Mouse (Mus musculus) MEL (cell line): ENCODE measurements around the gene H2-Eb1. TPM values are rescaled to one million over a fixed set of nuclear protein-coding genes. Genes with fewer than 3 reads are reported as not detected.

Experiments used
- DNase-seq: peaks from one replicate; pipeline ENCODE4 v3.0.0; 2011; ENCODE audit warnings: low read depth, low spot score
- H3K27ac ChIP-seq: 2 replicates; pipeline ENCODE4 v1.5.1; 2012; ENCODE audit warnings: low read depth, mild to moderate bottlenecking, control low read depth, low read length, moderate library complexity; ENCODE audit not compliant: control insufficient read depth
- H3K27me3 ChIP-seq, 2 experiments: fragments of 150-350 bp in 1 of 2; sonication (generic) in 1 of 2; 2 replicates each; pipeline ENCODE4 v1.6.1; 2012; ENCODE audit warnings: low read length in 2 of 2, mild to moderate bottlenecking in 2 of 2, improper control_type of control experiment in 1 of 2, moderate library complexity in 1 of 2; ENCODE audit not compliant: insufficient read depth in 2 of 2, control insufficient read depth in 1 of 2
- H3K36me3 ChIP-seq, 2 experiments: 2 replicates each; pipeline ENCODE4 v1.6.1; 2012 to 2014; ENCODE audit warnings: low read length in 2 of 2, improper control_type of control experiment in 1 of 2, inconsistent platforms in 1 of 2, mild to moderate bottlenecking in 1 of 2; ENCODE audit not compliant: insufficient read depth in 2 of 2, control insufficient read depth in 1 of 2
- H3K4me1 ChIP-seq, 2 experiments: fragments of 150-350 bp in 1 of 2; sonication (generic) in 1 of 2; 2 replicates each; pipeline ENCODE4 v1.6.1; 2012; ENCODE audit warnings: low read length in 2 of 2, improper control_type of control experiment in 1 of 2, mild to moderate bottlenecking in 1 of 2; ENCODE audit not compliant: insufficient read depth in 2 of 2, control insufficient read depth in 1 of 2
- H3K4me3 ChIP-seq, 2 experiments: fragments of 150-350 bp in 1 of 2; sonication (generic) in 1 of 2; 2 replicates each; pipeline ENCODE4 v1.5.1; 2012; ENCODE audit warnings: low read depth in 2 of 2, low read length in 2 of 2, mild to moderate bottlenecking in 2 of 2, moderate library complexity in 2 of 2, control low read depth in 1 of 2, improper control_type of control experiment in 1 of 2; ENCODE audit not compliant: control insufficient read depth in 1 of 2, insufficient read depth in 1 of 2
- H3K79me2 ChIP-seq: 2 replicates; pipeline ENCODE4 v1.6.1; 2012; ENCODE audit warnings: mild to moderate bottlenecking, low read length, moderate library complexity; ENCODE audit not compliant: control insufficient read depth, poor library complexity, insufficient read depth
- H3K9ac ChIP-seq: 2 replicates; pipeline ENCODE4 v1.6.1; 2012; ENCODE audit warnings: low read depth, mild to moderate bottlenecking, control low read depth, low read length, moderate library complexity; ENCODE audit not compliant: control insufficient read depth, poor library complexity, severe bottlenecking
- H3K9me3 ChIP-seq: fragments of 150-350 bp; sonication (generic); replicated peaks from 2 replicates; pipeline ENCODE4 v1.6.1; 2012; ENCODE audit warnings: mild to moderate bottlenecking, low read length, improper control_type of control experiment, moderate library complexity; ENCODE audit not compliant: insufficient read depth
- BHLHE40 ChIP-seq: IDR thresholded peaks from 2 replicates; pipeline ENCODE4 v1.6.1; 2012; ENCODE audit warnings: low read depth, mild to moderate bottlenecking, inconsistent platforms, low read length, improper control_type of control experiment, borderline replicate concordance
- CHD2 ChIP-seq: IDR thresholded peaks from 2 replicates; pipeline ENCODE4 v1.6.1; 2011; ENCODE audit warnings: low read length, improper control_type of control experiment
- CTCF ChIP-seq, 3 experiments: IDR thresholded peaks in 2 of 3; conservative IDR thresholded peaks in 1 of 3; 2 replicates each; pipeline ENCODE4 v1.5.1; 2011 to 2012; ENCODE audit warnings: low read length in 3 of 3, low read depth in 2 of 3, mild to moderate bottlenecking in 2 of 3, improper control_type of control experiment in 1 of 3, inconsistent platforms in 1 of 3, mixed read lengths in 1 of 3, moderate library complexity in 1 of 3; ENCODE audit not compliant: control insufficient read depth in 1 of 3, insufficient read depth in 1 of 3, poor library complexity in 1 of 3, severe bottlenecking in 1 of 3
- EP300 ChIP-seq, 2 experiments: IDR thresholded peaks; 2 replicates each; pipeline ENCODE4 v1.6.1; 2011; ENCODE audit warnings: improper control_type of control experiment in 2 of 2, low read length in 2 of 2, low read depth in 1 of 2, mild to moderate bottlenecking in 1 of 2
- GABPA ChIP-seq: IDR thresholded peaks from 2 replicates; pipeline ENCODE4 v1.6.1; 2012; ENCODE audit warnings: low read depth, mild to moderate bottlenecking, inconsistent platforms, low read length, improper control_type of control experiment, moderate library complexity
- GATA1 ChIP-seq: IDR thresholded peaks from 2 replicates; pipeline ENCODE4 v1.6.1; 2011; ENCODE audit warnings: low read depth, low read length, improper control_type of control experiment
- JUND ChIP-seq: IDR thresholded peaks from 2 replicates; pipeline ENCODE4 v1.6.1; 2011; ENCODE audit warnings: low read depth, mild to moderate bottlenecking, improper control_type of control experiment, low read length
- KAT2A ChIP-seq: conservative IDR thresholded peaks from 2 replicates; pipeline ENCODE4 v1.6.1; 2012; ENCODE audit warnings: low read depth, low read length, improper control_type of control experiment, inconsistent platforms
- MAFK ChIP-seq: IDR thresholded peaks from 2 replicates; pipeline ENCODE4 v1.6.1; 2011; ENCODE audit warnings: low read depth, mild to moderate bottlenecking, low read length, improper control_type of control experiment, borderline replicate concordance
- MAX ChIP-seq: IDR thresholded peaks from 2 replicates; pipeline ENCODE4 v1.6.1; 2011; ENCODE audit warnings: low read length, improper control_type of control experiment
- MAZ ChIP-seq: IDR thresholded peaks from 2 replicates; pipeline ENCODE4 v1.6.1; 2012; ENCODE audit warnings: low read depth, mild to moderate bottlenecking, inconsistent platforms, low read length, improper control_type of control experiment
- MEF2A ChIP-seq: IDR thresholded peaks from 2 replicates; pipeline ENCODE4 v1.6.1; 2014; ENCODE audit warnings: low read depth, mild to moderate bottlenecking, inconsistent platforms, low read length, improper control_type of control experiment; ENCODE audit not compliant: poor library complexity, insufficient replicate concordance, severe bottlenecking; ENCODE audit errors: extremely low read depth
- MXI1 ChIP-seq: IDR thresholded peaks from 2 replicates; pipeline ENCODE4 v1.6.1; 2011; ENCODE audit warnings: mild to moderate bottlenecking, low read depth, low read length, improper control_type of control experiment
- MYB ChIP-seq: IDR thresholded peaks from 2 replicates; pipeline ENCODE4 v1.6.1; 2011; ENCODE audit warnings: mild to moderate bottlenecking, low read depth, low read length, improper control_type of control experiment
- MYC ChIP-seq: IDR thresholded peaks from 2 replicates; pipeline ENCODE4 v1.6.1; 2011; ENCODE audit warnings: low read depth, mild to moderate bottlenecking, low read length, improper control_type of control experiment, moderate library complexity
- NELFE ChIP-seq: IDR thresholded peaks from 2 replicates; pipeline ENCODE4 v1.6.1; 2011; ENCODE audit warnings: low read depth, low read length, improper control_type of control experiment
- POLR2A ChIP-seq, 2 experiments: IDR thresholded peaks; 2 replicates each; pipeline ENCODE4 v1.6.1; 2011 to 2012; ENCODE audit warnings: low read length in 2 of 2, mild to moderate bottlenecking in 2 of 2, control low read depth in 1 of 2, improper control_type of control experiment in 1 of 2, low read depth in 1 of 2, moderate library complexity in 1 of 2; ENCODE audit not compliant: control insufficient read depth in 1 of 2, insufficient read depth in 1 of 2, poor library complexity in 1 of 2
- POLR2AphosphoS2 ChIP-seq: IDR thresholded peaks from 2 replicates; pipeline ENCODE4 v1.6.1; 2011; ENCODE audit warnings: low read length, improper control_type of control experiment
- RCOR1 ChIP-seq: IDR thresholded peaks from 2 replicates; pipeline ENCODE4 v1.6.1; 2012; ENCODE audit warnings: low read depth, mild to moderate bottlenecking, inconsistent platforms, low read length, improper control_type of control experiment
- SIN3A ChIP-seq: IDR thresholded peaks from 2 replicates; pipeline ENCODE4 v1.6.1; 2012; ENCODE audit warnings: low read length, improper control_type of control experiment, inconsistent platforms
- TAL1 ChIP-seq: IDR thresholded peaks from 2 replicates; pipeline ENCODE4 v1.6.1; 2012; ENCODE audit warnings: mild to moderate bottlenecking, inconsistent platforms, low read length, moderate library complexity, mixed read lengths
- TCF12 ChIP-seq: IDR thresholded peaks from 2 replicates; pipeline ENCODE4 v1.6.1; 2014; ENCODE audit warnings: low read depth, mild to moderate bottlenecking, inconsistent platforms, low read length, improper control_type of control experiment, moderate library complexity
- USF1 ChIP-seq: IDR thresholded peaks from 2 replicates; pipeline ENCODE4 v1.6.1; 2014; ENCODE audit warnings: low read depth, mild to moderate bottlenecking, inconsistent platforms, low read length, improper control_type of control experiment, moderate library complexity
- USF2 ChIP-seq, 2 experiments: IDR thresholded peaks; 2 replicates each; pipeline ENCODE4 v1.6.1; 2011 to 2012; ENCODE audit warnings: improper control_type of control experiment in 2 of 2, low read length in 2 of 2, borderline replicate concordance in 1 of 2, inconsistent platforms in 1 of 2, low read depth in 1 of 2, mild to moderate bottlenecking in 1 of 2; ENCODE audit not compliant: insufficient read depth in 1 of 2
- ZC3H11A ChIP-seq: IDR thresholded peaks from 2 replicates; pipeline ENCODE4 v1.6.1; 2012; ENCODE audit warnings: low read depth, mild to moderate bottlenecking, inconsistent platforms, low read length, improper control_type of control experiment
- ZKSCAN1 ChIP-seq: IDR thresholded peaks from 2 replicates; pipeline ENCODE4 v1.6.1; 2012; ENCODE audit warnings: low read depth, mild to moderate bottlenecking, inconsistent platforms, low read length, improper control_type of control experiment, moderate library complexity
- ZNF384 ChIP-seq: IDR thresholded peaks from 2 replicates; pipeline ENCODE4 v1.6.1; 2012; ENCODE audit warnings: low read depth, mild to moderate bottlenecking, inconsistent platforms, low read length, improper control_type of control experiment
- polyA plus RNA-seq, 2 experiments: library from polyadenylated mRNA; stranded (reverse) in 1 of 2; unstranded in 1 of 2; fragments of >175 nt in 1 of 2; fragments of >200 nt in 1 of 2; gene quantifications; 2 replicates each; pipeline versions ENCODE4 v1.2.1 to v1.2.4; 2012; ENCODE audit warnings: low replicate concordance in 2 of 2, low read depth in 1 of 2; ENCODE audit not compliant: insufficient read length in 2 of 2, insufficient read depth in 1 of 2, missing spikeins in 1 of 2
- total RNA-seq: library from RNA; depleted of rRNA; stranded (reverse); fragments of 300-350 nt; gene quantifications from 2 replicates; pipeline ENCODE4 v1.2.3, GENCODE M21; 2012

H2-Eb1 gene
- total and polyA plus RNA-seq, 3 experiments: 0.07 to 0.15 TPM; not detected in 1

- Histone ChIP-seq H3K4me1 (no peaks in the 10 kb centered on the region; a peak in 1 of 4 replicates), H3K36me3 (no peaks in the 10 kb centered on the region), H3K9ac (no peak overlapping the region), H3K79me2 (no peaks in the 10 kb centered on the region), H3K27ac (no peak overlapping the region), H3K4me3 (no peak overlapping the region), H3K9me3 (no peaks in the 10 kb centered on the region), H3K27me3 (no peaks in the 10 kb centered on the region)
- DNase-seq: no peak
- TF ChIP-seq NELFE: no peak
- no peak for TF ChIP-seq ZC3H11A
- TF ChIP-seq RCOR1: no peak
These were observed 2.5 kb downstream of the H2-Eb1 start for GRCm38 (mm10) chr17:34308161-34308560.

DNA sequence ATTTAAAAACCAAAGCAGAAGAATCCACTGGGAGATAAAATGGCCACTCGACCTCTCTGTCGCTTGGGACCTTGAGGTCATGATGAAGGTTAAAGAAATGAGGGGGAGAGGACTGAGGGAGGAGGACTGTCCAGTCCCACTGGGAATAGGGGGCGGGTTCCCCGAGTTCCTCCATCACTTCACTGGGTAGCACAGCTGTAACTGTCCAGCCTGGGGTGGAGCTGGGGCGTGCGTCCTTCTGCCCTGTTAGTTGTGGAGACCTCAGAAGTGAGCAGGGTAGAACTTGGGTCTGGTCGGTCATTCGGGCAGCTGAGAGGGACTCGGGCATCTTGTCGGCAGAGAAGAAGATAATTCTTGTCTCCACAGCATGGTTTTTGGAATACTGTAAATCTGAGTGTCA lies 3.6 kb downstream of the H2-Eb1 start:
- Histone ChIP-seq H3K9ac (no peak overlapping the region), H3K4me3 (no peak overlapping the region)

DNA sequence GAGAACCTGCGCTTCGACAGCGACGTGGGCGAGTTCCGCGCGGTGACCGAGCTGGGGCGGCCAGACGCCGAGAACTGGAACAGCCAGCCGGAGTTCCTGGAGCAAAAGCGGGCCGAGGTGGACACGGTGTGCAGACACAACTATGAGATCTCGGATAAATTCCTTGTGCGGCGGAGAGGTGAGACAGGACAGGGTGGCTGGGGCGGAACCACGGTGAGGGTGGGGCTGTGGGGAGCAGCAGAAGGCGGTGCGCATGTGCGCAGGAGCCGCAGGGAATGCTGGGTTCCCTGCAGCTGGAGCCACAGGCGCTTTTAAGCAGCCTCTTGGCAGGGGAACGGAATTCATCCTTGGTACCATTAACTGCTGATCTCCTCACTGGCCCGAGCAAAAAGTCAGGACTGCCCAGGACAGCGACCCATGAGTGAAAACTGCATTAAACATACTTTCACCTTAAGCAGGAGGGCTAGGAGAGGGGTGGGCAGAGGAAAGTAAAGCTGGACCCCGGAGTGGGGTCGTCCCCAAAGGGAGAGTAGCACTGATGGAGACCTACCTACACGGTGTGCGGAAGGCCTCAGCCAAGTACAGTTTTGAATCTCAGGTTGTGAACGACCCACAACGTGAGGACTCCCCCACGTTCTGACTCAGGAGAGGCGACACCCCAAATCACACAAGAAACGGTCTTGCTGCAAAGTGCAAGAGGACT lies 4.2 kb downstream of the H2-Eb1 start:
- H3K27ac ChIP-seq: no peak overlapping the region
- H3K27me3 ChIP-seq: no peaks in the 10 kb centered on the region
- no peak for DNase-seq
- H3K79me2 ChIP-seq: no peaks in the 10 kb centered on the region
- no peak overlapping the region for H3K4me3 ChIP-seq
- no peaks in the 10 kb centered on the region; a peak in 1 of 4 replicates for H3K4me1 ChIP-seq
- TF ChIP-seq SIN3A (no peak), EP300 (IDR thresholded peaks at IDR 0.05; ENCODE audit: low read depth in 1 of 2, low read length in 2 of 2) (no peak), ZKSCAN1 (no peak), CTCF (IDR thresholded peaks at IDR 0.05 in 2 of 3, conservative IDR thresholded peaks at IDR 0.05 in 1 of 3; ENCODE audit: control insufficient read depth in 1 of 3, insufficient read depth in 1 of 3, low read depth in 2 of 3, low read length in 3 of 3, poor library complexity in 1 of 3, severe bottlenecking in 1 of 3) (no peak), BHLHE40 (no peak), POLR2AphosphoS2 (no peak), USF1 (no peak), GATA1 (no peak), GABPA (no peak), MAX (no peak)
- H3K36me3 ChIP-seq: no peaks in the 10 kb centered on the region
- no peaks in the 10 kb centered on the region for H3K9me3 ChIP-seq
- H3K9ac ChIP-seq: no peak overlapping the region

More for the DNA sequence above, 3.6 kb downstream of the H2-Eb1 start:
- H3K79me2 ChIP-seq: no peaks in the 10 kb centered on the region
- H3K9me3 ChIP-seq: no peaks in the 10 kb centered on the region
- no peak for TF ChIP-seq USF2 (IDR thresholded peaks at IDR 0.05; ENCODE audit: borderline replicate concordance in 1 of 2, insufficient read depth in 1 of 2, low read depth in 1 of 2, low read length in 2 of 2)
- TF ChIP-seq MXI1: no peak
- TF ChIP-seq SIN3A: no peak
- no peak for TF ChIP-seq KAT2A
- no peak for TF ChIP-seq BHLHE40
- TF ChIP-seq GABPA: no peak
- no peak for TF ChIP-seq TCF12
- no peak for TF ChIP-seq CHD2
- no peak for TF ChIP-seq MYC
- TF ChIP-seq MAX: no peak
- no peak for TF ChIP-seq JUND
- no peak for TF ChIP-seq MEF2A
- no peak for TF ChIP-seq MAZ
- no peak for TF ChIP-seq ZNF384
- TF ChIP-seq POLR2A (IDR thresholded peaks at IDR 0.05; ENCODE audit: control insufficient read depth in 1 of 2, insufficient read depth in 1 of 2, low read depth in 1 of 2, low read length in 2 of 2, poor library complexity in 1 of 2): no peak
- no peak for TF ChIP-seq MAFK
- TF ChIP-seq TAL1: no peak
- no peak for TF ChIP-seq MYB
- TF ChIP-seq GATA1: no peak
- H3K4me1 ChIP-seq: no peaks in the 10 kb centered on the region; a peak in 1 of 4 replicates
- no peak for DNase-seq
- H3K27me3 ChIP-seq: no peaks in the 10 kb centered on the region
- no peak overlapping the region for H3K27ac ChIP-seq
- H3K36me3 ChIP-seq: no peaks in the 10 kb centered on the region
